Mouse (Mus musculus) myocyte (in vitro differentiated cells): ENCODE results near the gene Hoxc10. TPM values are rescaled to one million over a fixed set of nuclear protein-coding genes. Genes with fewer than 3 reads are reported as not detected.

Experiments
- H3K27me3 ChIP-seq: one replicate; pipeline ENCODE4 v1.6.1; 2011; ENCODE audit not compliant: control insufficient read depth, insufficient read depth, insufficient read length
- H3K36me3 ChIP-seq: one replicate; pipeline ENCODE4 v1.6.1; 2011; ENCODE audit not compliant: control insufficient read depth, insufficient read depth
- H3K4me2 ChIP-seq: one replicate; pipeline ENCODE4 v1.6.1; 2011; ENCODE audit warnings: low read depth, control low read depth
- H3K4me3 ChIP-seq: one replicate; pipeline ENCODE4 v1.5.1; 2011; ENCODE audit warnings: mild to moderate bottlenecking, control low read depth, moderate library complexity
- H3K79me2 ChIP-seq: one replicate; pipeline ENCODE4 v1.6.1; 2011; ENCODE audit not compliant: control insufficient read depth, insufficient read depth
- H3ac ChIP-seq: one replicate; pipeline ENCODE4 v1.6.1; 2011; ENCODE audit not compliant: control insufficient read depth, insufficient read length
- CEBPB ChIP-seq: IDR thresholded peaks from 2 replicates; pipeline ENCODE4 v1.6.1; 2011; ENCODE audit warnings: mild to moderate bottlenecking, moderate library complexity; ENCODE audit not compliant: poor library complexity, insufficient read depth, severe bottlenecking
- E2F4 ChIP-seq: IDR thresholded peaks from one replicate; pipeline ENCODE4 v1.6.1; 2011; ENCODE audit warnings: mild to moderate bottlenecking, control low read depth, moderate library complexity; ENCODE audit not compliant: insufficient read depth
- MAX ChIP-seq: IDR thresholded peaks from one replicate; pipeline ENCODE4 v1.6.1; 2011; ENCODE audit warnings: low read depth, mild to moderate bottlenecking, control low read depth
- MYOD1 ChIP-seq, 3 experiments: IDR thresholded peaks; one replicate each; pipeline ENCODE4 v1.6.1; 2011; ENCODE audit warnings: control low read depth in 2 of 3, low read depth in 2 of 3, mild to moderate bottlenecking in 2 of 3, moderate library complexity in 1 of 3; ENCODE audit not compliant: insufficient read length in 2 of 3, control insufficient read depth in 1 of 3
- MYOG ChIP-seq, 3 experiments: IDR thresholded peaks; one replicate each; pipeline ENCODE4 v1.6.1; 2011; ENCODE audit warnings: control low read depth in 2 of 3, low read depth in 2 of 3, mild to moderate bottlenecking in 2 of 3; ENCODE audit not compliant: insufficient read length in 2 of 3, control insufficient read depth in 1 of 3, insufficient read depth in 1 of 3
- POLR2A ChIP-seq: IDR thresholded peaks from one replicate; pipeline ENCODE4 v1.6.1; 2011; ENCODE audit warnings: low read depth, mild to moderate bottlenecking, control low read depth, moderate library complexity; ENCODE audit not compliant: insufficient read length
- POLR2AphosphoS2 ChIP-seq: IDR thresholded peaks from one replicate; pipeline ENCODE4 v1.6.1; 2011; ENCODE audit warnings: low read depth, control low read depth; ENCODE audit not compliant: insufficient read length
- REST ChIP-seq: IDR thresholded peaks from one replicate; pipeline ENCODE4 v1.6.1; 2011; ENCODE audit warnings: mild to moderate bottlenecking, control low read depth, moderate library complexity; ENCODE audit not compliant: insufficient read depth, insufficient read length
- SRF ChIP-seq: IDR thresholded peaks from one replicate; pipeline ENCODE4 v1.6.1; 2011; ENCODE audit warnings: low read depth; ENCODE audit not compliant: control insufficient read depth, insufficient read length
- TCF12 ChIP-seq: IDR thresholded peaks from one replicate; pipeline ENCODE4 v1.6.1; 2011; ENCODE audit warnings: mild to moderate bottlenecking, control low read depth; ENCODE audit not compliant: poor library complexity, insufficient read depth, severe bottlenecking
- TCF3 ChIP-seq: IDR thresholded peaks from one replicate; pipeline ENCODE4 v1.6.1; 2011; ENCODE audit warnings: low read depth, control low read depth; ENCODE audit not compliant: insufficient read length
- USF1 ChIP-seq: IDR thresholded peaks from one replicate; pipeline ENCODE4 v1.6.1; 2011; ENCODE audit warnings: low read depth, mild to moderate bottlenecking, control low read depth, moderate library complexity
- polyA plus RNA-seq: library from polyadenylated mRNA; unstranded; fragments of >200 nt; fragmentation: generic; extraction: Trizol; gene quantifications from one replicate; pipeline ENCODE4 v1.2.1, GENCODE M21; 2012; ENCODE audit warnings: missing spikeins

Hoxc10 gene
- polyA plus RNA-seq, 1 experiment, result 43.5 TPM

DNA sequence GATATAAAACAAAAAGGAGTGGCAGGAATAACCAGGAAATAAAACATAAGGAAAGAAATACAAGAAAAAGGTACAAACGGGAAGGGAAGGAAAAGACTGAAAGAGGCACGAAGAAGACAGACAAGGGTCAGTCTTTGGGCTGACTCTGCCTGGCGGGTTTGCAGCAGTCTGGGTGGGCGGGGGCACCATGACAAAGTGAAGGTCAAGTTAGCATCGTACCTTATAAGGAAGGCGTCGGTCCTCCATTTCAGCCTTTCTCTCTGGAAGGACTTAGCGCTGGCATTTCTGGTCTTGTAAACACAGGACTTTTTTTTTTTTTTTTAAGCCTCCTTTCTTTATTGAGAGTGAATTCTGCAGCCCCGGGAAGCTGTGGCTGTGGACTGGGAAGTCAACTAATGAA lies 19.3 kb upstream of the Hoxc10 start:
- H3K4me3 ChIP-seq, result peak overlapping the region; percentile 26
- TF ChIP-seq TCF3 (no peak), SRF (peak; percentile 97), TCF12 (no peak), MYOD1 (IDR thresholded peaks at IDR 0.05; ENCODE audit: control insufficient read depth in 1 of 3, insufficient read length in 2 of 3, low read depth in 2 of 3) (no peak), CEBPB (no peak), POLR2A (peak; percentile 70), E2F4 (no peak), REST (no peak), MYOG (IDR thresholded peaks at IDR 0.05; ENCODE audit: control insufficient read depth in 1 of 3, insufficient read depth in 1 of 3, insufficient read length in 2 of 3, low read depth in 2 of 3) (no peak), USF1 (no peak), POLR2AphosphoS2 (peak; percentile 79), MAX (no peak)
- no peaks in the 10 kb centered on the region for H3K27me3 ChIP-seq
- peak overlapping the region; percentile 100 for H3K4me2 ChIP-seq
- H3K79me2 ChIP-seq, result peaks cover 33% of the 10 kb centered on the region
- no peaks in the 10 kb centered on the region for H3K36me3 ChIP-seq
- no peak overlapping the region for H3ac ChIP-seq

DNA sequence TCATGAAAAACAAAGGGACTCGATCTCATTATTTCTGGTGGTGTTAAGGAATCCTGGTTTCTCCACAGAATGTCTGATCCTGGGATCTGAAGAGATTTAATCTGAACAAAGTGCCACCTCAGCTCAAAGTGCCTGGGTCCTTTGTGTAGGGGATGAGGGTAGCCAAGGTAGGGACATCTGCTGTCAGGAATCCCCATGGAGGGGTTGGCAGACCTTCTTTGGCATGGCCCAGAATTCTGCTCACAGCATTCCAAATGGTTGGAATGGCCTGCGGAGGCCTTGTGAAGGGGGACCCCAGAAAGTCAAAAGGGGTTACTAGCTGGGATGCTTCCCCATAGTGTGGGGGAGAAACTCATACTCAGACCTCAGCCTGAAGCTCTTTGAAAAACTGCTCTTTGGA lies 17.8 kb upstream of the Hoxc10 start:
- Histone ChIP-seq H3K4me3 (peak overlapping the region; percentile 26), H3K4me2 (peak overlapping the region; percentile 100), H3K79me2 (peaks cover 37% of the 10 kb centered on the region), H3ac (no peak overlapping the region), H3K36me3 (no peaks in the 10 kb centered on the region), H3K27me3 (no peaks in the 10 kb centered on the region)
- TF ChIP-seq POLR2A, result no peak
- TF ChIP-seq TCF3, result no peak
- no peak for TF ChIP-seq SRF
- TF ChIP-seq TCF12, result no peak
- no peak for TF ChIP-seq MYOG (IDR thresholded peaks at IDR 0.05; ENCODE audit: control insufficient read depth in 1 of 3, insufficient read depth in 1 of 3, insufficient read length in 2 of 3, low read depth in 2 of 3)
- TF ChIP-seq E2F4, result no peak
- TF ChIP-seq MYOD1 (IDR thresholded peaks at IDR 0.05; ENCODE audit: control insufficient read depth in 1 of 3, insufficient read length in 2 of 3, low read depth in 2 of 3), result no peak
- TF ChIP-seq CEBPB, result no peak
- no peak for TF ChIP-seq REST
- no peak for TF ChIP-seq MAX
- TF ChIP-seq POLR2AphosphoS2, result no peak
- TF ChIP-seq USF1, result no peak

DNA sequence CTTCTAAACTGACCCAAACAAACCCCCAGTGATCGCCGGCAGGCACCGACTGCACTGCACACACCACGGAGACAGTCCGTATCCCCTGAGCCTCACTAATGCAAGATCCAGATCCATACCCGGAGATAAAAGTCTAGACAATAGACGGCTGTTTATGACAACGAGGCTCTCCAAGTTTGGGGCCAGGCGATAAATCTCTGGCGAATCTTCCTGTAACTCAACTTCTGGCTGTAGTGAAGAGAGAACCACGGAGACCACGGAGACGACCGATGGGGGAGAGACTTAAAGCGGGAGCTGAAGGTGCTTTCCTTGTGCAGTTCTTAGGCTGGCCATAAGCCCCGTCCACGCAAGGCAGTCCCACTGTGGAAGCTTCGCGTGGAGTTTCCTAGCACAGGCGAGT lies 16.9 kb upstream of the Hoxc10 start:
- H3K27me3 ChIP-seq, result no peaks in the 10 kb centered on the region
- H3K4me3 ChIP-seq, result peak overlapping the region; percentile 26
- peak overlapping the region; percentile 38 for H3ac ChIP-seq
- no peaks in the 10 kb centered on the region for H3K36me3 ChIP-seq
- peak overlapping the region; percentile 100 for H3K4me2 ChIP-seq
- no peak for TF ChIP-seq E2F4
- TF ChIP-seq POLR2A, result peak; percentile 9
- H3K79me2 ChIP-seq, result peaks cover 46% of the 10 kb centered on the region

DNA sequence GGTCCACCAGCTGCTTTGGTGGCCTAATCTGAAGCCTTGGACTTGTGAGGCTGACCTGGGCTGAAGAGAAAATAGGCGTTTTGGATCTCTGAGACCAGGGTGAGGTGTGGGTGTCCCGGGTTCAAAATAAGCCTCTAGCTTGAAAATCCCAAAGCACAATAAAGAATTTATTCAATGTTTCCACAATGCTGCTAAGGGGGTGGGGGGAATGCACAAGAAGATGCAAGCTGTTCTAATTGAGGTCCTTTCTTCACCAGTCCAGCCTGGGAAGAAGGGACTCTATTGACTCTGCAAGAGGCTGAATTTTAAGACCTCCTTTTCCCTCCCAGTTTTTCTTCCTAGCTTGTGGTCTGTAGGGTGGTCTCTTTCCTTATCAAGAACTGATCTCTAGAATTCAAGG lies 15.7 kb upstream of the Hoxc10 start:
- Histone ChIP-seq H3K79me2 (peaks cover 58% of the 10 kb centered on the region), H3K4me3 (peak overlapping the region; percentile 26), H3K27me3 (no peaks in the 10 kb centered on the region), H3ac (no peak overlapping the region), H3K36me3 (no peaks in the 10 kb centered on the region), H3K4me2 (peak overlapping the region; percentile 100)
- no peak for TF ChIP-seq POLR2AphosphoS2

GRCm38 (mm10) chr15:102953561-102953960 lies 13.0 kb upstream of the Hoxc10 start:
- Histone ChIP-seq H3K79me2 (peaks cover 73% of the 10 kb centered on the region), H3K4me2 (peak overlapping the region; percentile 100), H3K4me3 (peak overlapping the region; percentile 91), H3ac (no peak overlapping the region), H3K27me3 (no peaks in the 10 kb centered on the region), H3K36me3 (no peaks in the 10 kb centered on the region)
- TF ChIP-seq MYOD1 (IDR thresholded peaks at IDR 0.05; ENCODE audit: control insufficient read depth in 1 of 3, insufficient read length in 2 of 3, low read depth in 2 of 3) (peak in 1 of 3 experiments; percentile 2), REST (no peak), USF1 (no peak), POLR2AphosphoS2 (peak; percentile 41), POLR2A (peak; percentile 37)
